Mouse (Mus musculus) forebrain, embryonic 15.5 days (tissue): ENCODE measurements around the gene Rcan2. TPM values are rescaled to one million over a fixed set of nuclear protein-coding genes. Genes with fewer than 3 reads are reported as not detected.
A peak's percentile ranks its signal among the peaks of the same experiment; 100 is the strongest.

Experiments
- ATAC-seq: fragments of 200-750 bp; cut with Nextera tagmentation; replicated peaks from 2 replicates; pipeline ENCODE4 v1.8.0; 2017; ENCODE audit warnings: mild to moderate bottlenecking, moderate TSS enrichment, moderate library complexity
- H3K27ac ChIP-seq: fragments of 300-500 bp; sonication (generic); replicated peaks from 2 replicates; pipeline ENCODE4 v1.5.1; 2015; ENCODE audit warnings: mild to moderate bottlenecking, inconsistent platforms
- H3K27me3 ChIP-seq: fragments of 300-500 bp; sonication (generic); 2 replicates; pipeline ENCODE4 v1.6.1; 2015; ENCODE audit warnings: inconsistent platforms
- H3K36me3 ChIP-seq: fragments of 300-500 bp; sonication (generic); 2 replicates; pipeline ENCODE4 v1.6.1; 2015; ENCODE audit warnings: mild to moderate bottlenecking, inconsistent platforms
- H3K4me1 ChIP-seq: fragments of 300-500 bp; sonication (generic); 2 replicates; pipeline ENCODE4 v1.6.1; 2015; ENCODE audit warnings: inconsistent platforms
- H3K4me2 ChIP-seq: fragments of 300-500 bp; sonication (generic); replicated peaks from 2 replicates; pipeline ENCODE4 v1.6.1; 2015; ENCODE audit warnings: mild to moderate bottlenecking, inconsistent platforms
- H3K4me3 ChIP-seq: fragments of 300-500 bp; sonication (generic); 2 replicates; pipeline ENCODE4 v1.5.1; 2015; ENCODE audit warnings: mild to moderate bottlenecking, inconsistent platforms
- H3K9ac ChIP-seq: fragments of 300-500 bp; sonication (generic); replicated peaks from 2 replicates; pipeline ENCODE4 v1.6.1; 2015; ENCODE audit warnings: mild to moderate bottlenecking, inconsistent platforms
- H3K9me3 ChIP-seq: fragments of 300-500 bp; sonication (generic); 2 replicates; pipeline ENCODE4 v1.6.1; 2016; ENCODE audit warnings: inconsistent platforms
- WGBS: fragments of 180-500 bp; shearing (Covaris S2); methylation state at CpG from one replicate; pipeline ENCODE4 v1.1.7; 2015; ENCODE audit warnings: mixed read lengths; 5-methylcytosine and 5-hydroxymethylcytosine counted together
- polyA plus RNA-seq: library from polyadenylated mRNA; unstranded; fragments of >200 nt; fragmentation: Nextera tagmentation; extraction: Ambion mirVana; gene quantifications from 2 replicates; pipeline ENCODE4 v1.2.1, GENCODE M21; 2015

Gene Rcan2
- polyA plus RNA-seq, 1 experiment from 2014 or later, result 30.1 TPM

DNA sequence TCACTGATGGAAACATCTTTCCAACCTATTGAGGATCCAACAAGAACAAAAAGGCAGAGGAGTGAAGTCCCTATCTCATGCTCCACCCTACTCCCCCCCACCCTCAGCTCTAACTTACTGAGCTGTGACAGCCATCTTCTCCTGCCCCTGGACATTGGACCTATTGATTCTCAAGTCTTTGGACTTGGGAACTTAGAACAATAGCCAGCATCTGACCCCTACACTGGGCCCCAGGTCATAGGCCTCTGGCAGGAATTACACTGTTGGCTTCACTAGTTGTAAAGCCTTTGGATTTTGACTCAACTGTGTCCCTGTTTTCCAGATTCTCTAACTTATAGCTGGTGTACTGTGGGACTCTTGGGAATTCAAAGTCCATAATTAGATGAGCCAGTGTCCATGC lies 270.5 kb downstream of the Rcan2 start:
- no peak overlapping the region for H3K4me3 ChIP-seq
- H3K9ac ChIP-seq, result no peak overlapping the region
- no peak overlapping the region for H3K4me2 ChIP-seq
- H3K36me3 ChIP-seq, result no peaks in the 10 kb centered on the region
- no peaks in the 10 kb centered on the region for H3K4me1 ChIP-seq
- no peaks in the 10 kb centered on the region for H3K27me3 ChIP-seq
- no peaks in the 10 kb centered on the region for H3K9me3 ChIP-seq
- H3K27ac ChIP-seq, result no peak overlapping the region
- no peak for ATAC-seq

DNA sequence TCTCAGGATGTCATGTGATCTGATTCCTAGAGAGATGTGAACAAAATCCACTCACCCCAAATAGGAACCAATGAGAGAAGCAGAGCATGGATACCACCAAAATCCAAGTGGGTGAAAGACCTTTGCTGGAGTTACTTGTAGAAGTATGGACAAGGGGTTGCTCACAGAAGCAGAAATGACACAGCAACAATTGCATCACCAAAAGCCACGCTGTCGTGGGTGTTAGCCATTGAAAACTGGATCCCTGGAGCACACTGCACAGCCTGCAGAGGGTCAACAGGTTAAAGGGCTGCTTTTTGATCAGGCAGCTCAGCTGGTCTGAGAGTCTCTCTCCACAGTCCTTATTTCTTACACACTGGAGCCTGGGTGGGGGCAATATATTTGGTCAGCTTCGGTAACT lies 274.4 kb downstream of the Rcan2 start:
- Histone ChIP-seq H3K4me2 (no peak overlapping the region), H3K9me3 (no peaks in the 10 kb centered on the region), H3K27ac (no peak overlapping the region), H3K4me3 (no peak overlapping the region), H3K4me1 (peaks cover 9% of the 10 kb centered on the region), H3K9ac (no peak overlapping the region), H3K27me3 (no peaks in the 10 kb centered on the region), H3K36me3 (peaks cover 1% of the 10 kb centered on the region; the same call in 1 of the 2 replicates)
- 86% methylated on average over 3 of the region's 3 CpGs for WGBS
- no peak for ATAC-seq

DNA sequence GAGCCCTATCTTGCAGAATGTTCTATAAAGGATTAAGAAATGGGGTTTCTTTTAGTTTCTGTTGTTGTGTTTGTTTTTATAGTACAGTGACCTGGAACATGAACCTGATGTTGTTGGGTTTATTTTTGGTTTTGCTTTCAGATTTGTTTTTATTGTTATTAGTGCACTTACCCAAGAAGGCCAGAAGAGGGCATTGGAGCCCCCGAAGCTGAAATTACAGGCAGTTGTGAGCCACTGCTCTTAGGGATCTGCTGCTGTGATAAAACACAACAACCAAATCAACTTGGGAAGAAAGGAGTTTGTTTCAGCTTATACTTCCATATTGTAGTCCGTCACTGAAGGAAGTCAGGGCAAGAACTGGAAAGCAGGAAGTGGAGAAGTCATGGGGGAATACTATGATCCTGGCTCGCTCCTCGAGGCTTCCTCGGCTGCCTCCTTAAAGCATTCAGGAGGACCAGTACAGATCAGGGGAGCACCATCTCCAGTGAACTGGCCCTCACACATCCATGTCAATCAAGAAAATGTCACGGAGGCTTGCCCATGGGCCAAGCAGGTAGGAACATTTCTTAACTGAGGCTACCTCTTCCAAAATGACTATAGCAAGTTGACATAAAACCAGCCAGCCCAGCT lies 275.0 kb downstream of the Rcan2 start:
- Histone ChIP-seq H3K9me3 (no peaks in the 10 kb centered on the region), H3K4me2 (no peak overlapping the region), H3K9ac (no peak overlapping the region), H3K27me3 (no peaks in the 10 kb centered on the region), H3K4me3 (no peak overlapping the region), H3K36me3 (peaks cover 7% of the 10 kb centered on the region), H3K27ac (no peak overlapping the region), H3K4me1 (peaks cover 9% of the 10 kb centered on the region)
- 61% methylated on average over 6 of the region's 6 CpGs for WGBS
- no peak for ATAC-seq

DNA sequence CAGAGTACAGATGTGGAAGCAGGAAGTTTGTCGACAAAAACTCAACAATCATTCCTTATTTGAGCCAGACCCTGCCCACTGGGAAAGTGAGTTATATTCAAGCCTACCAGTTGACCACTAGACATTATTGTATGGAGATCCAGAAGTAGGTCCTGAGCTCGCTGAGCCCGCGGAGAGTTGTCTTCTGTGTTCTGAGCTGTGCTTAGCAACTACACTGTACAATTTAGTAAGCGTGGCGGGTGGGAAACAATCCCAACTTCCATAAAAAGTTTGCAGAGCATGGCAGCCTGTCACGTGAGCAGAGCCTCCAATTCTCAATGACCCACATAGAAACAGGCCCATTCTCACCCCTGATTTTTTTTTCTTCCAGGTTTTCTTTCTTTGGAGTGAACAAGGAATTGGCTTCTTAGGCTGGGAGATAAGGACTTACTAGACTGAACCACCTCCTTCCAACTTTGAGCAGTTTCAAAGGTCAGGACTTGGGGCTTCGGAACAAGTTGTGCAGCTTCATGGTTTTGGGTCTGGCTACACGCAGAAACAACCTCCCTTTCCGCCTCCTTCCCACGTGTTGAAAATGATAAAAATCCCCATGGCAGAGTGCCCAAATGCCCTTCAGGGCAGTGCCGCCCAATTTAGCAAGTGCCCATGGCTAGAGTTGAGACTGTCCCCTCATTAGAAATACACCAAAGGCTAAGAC lies 276.1 kb downstream of the Rcan2 start:
- Histone ChIP-seq H3K36me3 (peaks cover 17% of the 10 kb centered on the region), H3K4me2 (no peak overlapping the region), H3K9ac (no peak overlapping the region), H3K27me3 (no peaks in the 10 kb centered on the region), H3K4me1 (peaks cover 17% of the 10 kb centered on the region), H3K27ac (no peak overlapping the region), H3K4me3 (no peak overlapping the region), H3K9me3 (no peaks in the 10 kb centered on the region)
- WGBS, result 84% methylated on average over 12 of the region's 12 CpGs
- no peak for ATAC-seq

DNA sequence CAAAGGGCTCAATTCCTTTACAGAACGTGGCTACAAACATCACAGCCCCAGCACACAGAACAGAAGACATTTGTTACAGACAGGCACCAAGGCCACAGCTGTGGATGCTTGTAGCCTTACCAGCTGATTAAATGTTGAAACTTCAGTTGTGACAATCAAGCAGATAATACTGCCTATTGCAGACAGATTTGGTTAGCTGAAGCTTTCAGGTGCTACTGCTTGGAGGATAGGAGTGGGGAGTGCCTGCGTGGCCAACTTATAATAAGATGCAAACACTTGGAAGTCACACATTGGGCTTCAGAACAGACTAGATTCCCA lies 276.7 kb downstream of the Rcan2 start:
- Histone ChIP-seq H3K27ac (no peak overlapping the region), H3K4me3 (no peak overlapping the region), H3K9ac (no peak overlapping the region), H3K4me2 (no peak overlapping the region), H3K27me3 (no peaks in the 10 kb centered on the region), H3K36me3 (peaks cover 21% of the 10 kb centered on the region), H3K9me3 (no peaks in the 10 kb centered on the region), H3K4me1 (peaks cover 21% of the 10 kb centered on the region)
- WGBS, result 63% methylated on average over 2 of the region's 2 CpGs
- ATAC-seq, result no peak

DNA sequence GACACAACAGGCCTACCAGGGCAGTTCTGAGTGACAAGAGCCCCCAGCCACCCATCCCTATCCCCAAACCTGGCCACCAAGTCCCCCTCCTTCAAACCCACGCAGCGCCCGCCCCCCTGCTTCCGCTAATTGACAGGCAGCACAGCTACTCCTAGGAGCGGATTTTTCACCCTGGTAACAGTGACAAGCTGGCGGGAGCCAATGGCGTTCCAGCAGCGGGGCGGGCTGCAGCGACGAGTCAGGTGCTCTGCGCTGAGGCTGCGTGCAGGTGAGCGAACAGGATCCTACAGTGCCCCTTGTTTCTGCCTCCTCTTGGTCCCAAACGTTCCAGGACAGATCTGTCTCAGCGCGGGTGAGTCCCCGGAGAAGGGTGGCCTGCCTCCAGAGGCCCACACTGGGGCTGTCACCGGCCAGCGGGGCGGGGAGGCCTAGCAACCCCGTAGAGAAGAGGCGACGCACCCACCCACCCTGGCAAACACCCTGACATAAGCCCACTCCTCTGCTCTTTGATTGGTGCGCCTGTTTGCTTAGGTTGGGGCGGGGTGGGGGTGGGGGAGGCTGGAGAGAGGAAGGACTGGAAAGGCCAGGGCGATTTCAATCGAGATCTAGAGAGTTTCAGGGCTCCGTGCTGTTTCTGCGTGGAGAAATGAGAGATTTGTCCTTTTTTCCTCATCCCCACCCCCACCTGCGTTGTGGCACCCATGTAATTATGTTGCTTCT lies 277.6 kb downstream of the Rcan2 start, which contains the start of gene Enpp5:
TSS of gene Enpp5 (plus strand) at position 183 of the 720 bp plus-strand sequence.
- WGBS, result under 1% methylated on average over 31 of the region's 31 CpGs
- peaks cover 23% of the 10 kb centered on the region for H3K4me1 ChIP-seq
- peak within 1 kb of the TSS; percentile 68 for H3K4me2 ChIP-seq
- H3K27ac ChIP-seq, result peak within 1 kb of the TSS; percentile 94
- peak within 1 kb of the TSS; percentile 75 for H3K4me3 ChIP-seq
- H3K9me3 ChIP-seq, result no peaks in the 10 kb centered on the region
- peak; percentile 99 for ATAC-seq
- no peaks in the 10 kb centered on the region for H3K27me3 ChIP-seq
- peak within 1 kb of the TSS; percentile 83 for H3K9ac ChIP-seq
- H3K36me3 ChIP-seq, result peaks cover 31% of the 10 kb centered on the region

DNA sequence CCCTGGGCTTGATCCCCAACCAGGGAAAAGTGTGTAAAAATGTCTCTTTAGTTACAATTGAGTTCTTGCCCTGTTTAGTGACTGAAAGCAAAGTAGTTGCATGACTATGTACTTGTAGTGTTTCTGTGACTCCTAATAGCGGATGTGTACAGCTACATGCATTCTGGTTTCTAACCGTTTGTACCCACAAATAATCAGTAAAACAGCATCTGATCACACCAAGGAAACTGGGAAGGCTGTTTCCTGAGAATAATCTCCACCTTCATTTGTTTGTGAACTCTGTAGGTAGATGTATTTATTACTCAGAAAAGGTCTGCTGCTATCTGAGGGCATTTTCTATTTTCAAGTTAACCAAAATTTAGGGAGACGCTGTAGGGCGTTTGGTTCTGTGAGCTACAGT lies 282.0 kb downstream of the Rcan2 start:
- WGBS, result 95% methylated on average over 4 of the region's 4 CpGs
- no peak overlapping the region for H3K4me3 ChIP-seq
- ATAC-seq, result no peak
- H3K9me3 ChIP-seq, result no peaks in the 10 kb centered on the region
- H3K36me3 ChIP-seq, result peaks cover 47% of the 10 kb centered on the region
- peaks cover 23% of the 10 kb centered on the region for H3K4me1 ChIP-seq
- H3K4me2 ChIP-seq, result no peak overlapping the region
- no peak overlapping the region for H3K27ac ChIP-seq
- H3K27me3 ChIP-seq, result no peaks in the 10 kb centered on the region
- no peak overlapping the region for H3K9ac ChIP-seq

DNA sequence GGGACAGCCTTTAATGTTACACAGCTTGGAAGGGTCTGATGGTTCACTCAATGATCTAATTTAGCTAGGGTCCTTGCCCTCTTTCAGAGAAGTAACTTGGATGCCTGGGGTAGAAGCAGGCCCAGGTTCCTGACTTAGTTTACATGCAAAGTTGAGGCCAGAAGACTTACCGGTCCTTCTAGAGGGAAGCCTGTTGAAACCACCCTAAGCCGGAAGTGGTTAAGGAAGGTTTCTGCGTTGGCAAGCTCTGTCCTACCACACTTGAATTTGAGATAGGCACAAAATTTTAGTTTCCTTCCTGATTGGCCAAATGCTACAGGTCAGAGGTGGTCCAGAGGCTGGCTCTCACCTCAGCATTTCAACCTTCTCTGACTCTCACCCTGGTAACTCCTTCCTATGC lies 287.1 kb downstream of the Rcan2 start:
- 95% methylated on average over 3 of the region's 3 CpGs for WGBS

More for the DNA sequence above, 287.1 kb downstream of the Rcan2 start:
- Histone ChIP-seq H3K36me3 (peaks cover 29% of the 10 kb centered on the region), H3K27ac (no peak overlapping the region), H3K27me3 (no peaks in the 10 kb centered on the region), H3K9ac (no peak overlapping the region), H3K9me3 (no peaks in the 10 kb centered on the region), H3K4me3 (no peak overlapping the region), H3K4me2 (no peak overlapping the region), H3K4me1 (no peaks in the 10 kb centered on the region)
- ATAC-seq, result no peak

Other genes with a start within 250 kb of the Rcan2 start
- gene Pla2g7, start 233.3 kb upstream of the Rcan2 start, polyA plus RNA-seq, result 8.0 and 9.0 TPM in 2 replicates
- 0.34 and 0.52 TPM in 2 replicates for gene Tdrd6, start 171.1 kb upstream of the Rcan2 start, polyA plus RNA-seq
- 117 and 123 TPM in 2 replicates for gene Slc25a27, start 134.1 kb upstream of the Rcan2 start, polyA plus RNA-seq
- gene Cyp39a1, start 133.9 kb upstream of the Rcan2 start, polyA plus RNA-seq, result 21.8 and 24.1 TPM in 2 replicates